Mouse (Mus musculus): ENCODE measurements around the gene Plekhg6.

Gene Plekhg6

DNA sequence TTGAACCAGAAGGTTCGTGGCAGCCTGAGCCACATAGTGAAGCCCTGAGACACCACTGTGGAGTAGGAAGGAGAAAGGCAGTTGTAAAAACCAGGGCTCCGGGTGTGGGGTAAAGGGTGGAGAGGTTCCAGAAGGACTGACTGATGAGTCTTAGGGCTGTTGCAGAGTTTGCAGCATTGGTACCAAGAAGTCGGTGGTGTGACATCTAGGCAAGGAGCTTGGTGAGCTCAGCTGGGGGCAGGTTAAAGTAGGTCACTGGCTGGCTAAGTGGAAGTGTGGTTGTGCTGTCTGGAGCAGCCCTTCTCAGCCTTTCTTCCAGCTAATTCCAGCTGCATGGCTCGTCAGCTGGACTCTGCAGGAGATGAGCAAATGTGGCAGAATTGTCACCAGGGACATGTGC lies 27.8 kb downstream of the Plekhg6 start:
- no peak for DNase-seq

GRCm38 (mm10) chr6:125352046-125352384 lies 28.6 kb downstream of the Plekhg6 start:
- DNase-seq = no peak

GRCm38 (mm10) chr6:125351368-125352045 lies 29.1 kb downstream of the Plekhg6 start:
- DNase-seq = peak in 1 of 2 experiments; percentile 28

DNA sequence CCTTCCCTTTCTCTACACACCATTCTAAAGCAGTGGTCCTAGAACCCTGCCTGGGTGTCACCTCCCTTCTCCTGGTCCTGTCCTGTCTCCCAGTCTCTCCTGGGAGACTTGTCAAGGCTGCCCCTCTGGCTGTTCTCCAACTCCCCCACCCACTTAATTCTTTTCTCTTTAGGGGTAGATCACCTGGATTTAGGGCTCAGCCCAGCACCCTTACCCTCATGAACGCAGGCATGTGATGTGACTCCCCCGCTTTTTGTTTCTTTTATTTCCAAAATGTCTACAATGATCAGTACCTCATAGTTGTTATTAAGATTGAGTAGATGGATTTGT lies 29.6 kb downstream of the Plekhg6 start:
- DNase-seq = no peak

DNA sequence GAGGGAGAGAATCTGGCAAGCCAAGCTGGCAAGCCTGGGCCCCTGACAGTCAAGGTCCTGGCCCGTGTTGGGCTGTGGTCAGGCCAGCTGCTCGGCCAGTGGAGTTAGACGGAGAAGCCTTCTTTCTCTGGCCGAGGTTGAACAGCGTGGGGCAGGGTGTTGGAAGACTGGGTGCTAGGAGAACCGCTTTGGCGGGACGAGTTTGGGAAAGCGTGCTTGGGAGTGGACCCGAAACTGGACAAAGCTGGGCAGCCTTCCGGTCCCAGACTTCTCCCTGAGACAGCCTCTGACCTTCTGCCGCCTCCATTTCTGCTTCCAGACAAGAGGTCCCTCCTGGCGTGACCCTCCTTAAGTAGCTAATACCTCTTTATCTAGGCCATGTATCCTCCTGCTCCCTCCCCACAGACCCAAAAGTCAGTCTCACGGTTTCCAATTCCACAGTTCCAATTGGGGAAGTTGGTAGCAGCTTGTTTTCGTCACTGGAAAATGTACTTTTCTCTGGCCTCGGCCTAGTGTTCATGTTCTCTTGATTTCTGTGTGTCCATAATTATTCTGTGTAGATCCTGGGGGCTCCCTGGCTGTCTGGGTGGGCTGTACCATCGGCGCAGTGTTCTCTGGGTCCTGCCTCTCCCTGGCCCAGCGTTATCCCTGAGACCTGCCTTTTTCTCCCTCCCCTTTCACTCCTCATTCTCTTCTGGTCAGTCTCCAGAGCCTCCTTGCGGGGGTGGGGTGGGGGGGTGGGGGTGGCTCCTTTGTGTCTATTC lies 30.2 kb downstream of the Plekhg6 start:
- peak in 1 of 2 experiments; percentile 63 for DNase-seq

- DNase-seq = peak; percentile 57
These were observed 30.9 kb downstream of the Plekhg6 start for GRCm38 (mm10) chr6:125349575-125350230.

DNA sequence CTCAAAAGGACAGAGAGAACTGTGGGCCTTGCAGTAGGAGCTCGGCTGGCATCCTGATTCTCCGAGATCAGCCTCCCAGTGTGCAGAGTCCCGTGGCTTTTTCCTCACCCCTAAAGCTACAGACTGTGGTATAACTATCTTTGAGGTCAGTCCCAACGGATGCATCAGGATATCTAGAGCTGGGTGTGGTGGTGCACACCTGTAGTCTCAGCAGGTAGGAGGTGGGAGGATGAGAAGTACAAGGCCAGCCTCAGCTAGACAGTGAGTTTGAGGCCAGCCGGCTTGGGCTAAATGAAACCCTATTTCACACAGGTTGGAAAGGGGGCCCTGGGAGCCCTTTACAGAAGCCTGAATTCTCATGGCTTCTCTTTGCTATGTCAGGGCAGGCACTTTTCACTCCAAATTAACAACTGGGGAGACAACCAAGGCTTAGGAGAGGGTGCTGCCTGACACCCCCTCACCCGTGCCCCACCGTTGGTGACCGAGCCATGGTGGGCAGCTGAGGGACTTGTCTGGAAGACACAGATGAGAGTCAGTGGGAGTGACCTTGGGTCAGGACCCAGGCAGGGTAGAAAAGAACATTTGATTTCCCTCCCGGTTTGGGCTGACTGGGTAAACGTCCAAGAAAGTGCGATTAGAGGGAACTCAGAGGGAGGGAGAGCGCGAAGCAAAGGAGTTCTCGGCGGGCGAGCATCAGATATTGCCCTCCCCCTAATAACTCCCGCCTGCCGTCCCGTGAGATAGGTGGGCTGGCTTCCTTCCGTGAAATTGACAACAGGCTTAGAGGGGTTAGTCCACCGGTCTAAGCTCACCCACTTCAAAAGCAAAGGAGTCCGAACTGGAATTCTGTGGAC lies 31.6 kb downstream of the Plekhg6 start, which contains the start of gene Tnfrsf1a:
Tnfrsf1a (plus strand) TSS at position 642 of the 854 bp plus-strand sequence.
- DNase-seq = no peak

DNA sequence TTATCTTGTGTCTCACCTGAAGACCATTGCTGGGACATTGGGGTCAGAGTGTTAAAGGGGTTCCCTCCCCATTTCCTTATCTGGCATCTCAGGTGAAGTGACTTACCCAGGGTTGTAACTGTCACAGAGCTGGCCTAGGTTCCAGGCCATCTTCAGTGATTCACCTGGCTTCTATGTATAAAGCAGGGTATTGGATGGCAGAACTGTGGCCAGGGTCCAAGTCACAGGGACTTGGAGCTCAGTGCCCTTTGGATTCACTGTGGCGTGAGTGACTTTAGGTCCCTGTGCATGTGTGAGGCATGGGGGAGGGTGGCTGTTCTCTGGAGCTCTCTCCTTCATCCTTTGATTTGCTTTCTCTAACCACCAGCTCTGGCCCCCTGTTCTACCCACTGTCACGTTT lies 34.6 kb downstream of the Plekhg6 start:
- DNase-seq = no peak

GRCm38 (mm10) chr6:125345625-125346024 lies 35.0 kb downstream of the Plekhg6 start:
- DNase-seq = no peak

DNA sequence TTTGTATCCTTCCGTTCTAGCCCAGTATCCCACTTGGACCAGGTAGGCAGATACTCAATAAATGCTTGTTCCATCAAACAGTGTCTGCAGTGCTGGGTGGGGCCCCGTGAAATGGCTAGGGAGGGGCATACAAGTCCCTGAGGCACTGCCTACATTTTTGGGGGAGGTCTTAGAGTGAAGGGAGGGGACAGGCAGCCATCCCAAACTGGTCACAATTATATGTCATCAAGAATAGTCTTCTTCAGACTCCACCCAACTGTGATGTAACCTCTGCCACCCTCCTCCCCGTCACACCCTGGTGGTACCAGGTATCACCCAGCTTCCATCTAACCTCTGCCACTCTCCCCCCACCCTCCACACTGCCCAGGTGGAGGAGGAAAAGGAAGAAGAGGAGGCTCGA lies 35.7 kb downstream of the Plekhg6 start:
- DNase-seq = no peak

DNA sequence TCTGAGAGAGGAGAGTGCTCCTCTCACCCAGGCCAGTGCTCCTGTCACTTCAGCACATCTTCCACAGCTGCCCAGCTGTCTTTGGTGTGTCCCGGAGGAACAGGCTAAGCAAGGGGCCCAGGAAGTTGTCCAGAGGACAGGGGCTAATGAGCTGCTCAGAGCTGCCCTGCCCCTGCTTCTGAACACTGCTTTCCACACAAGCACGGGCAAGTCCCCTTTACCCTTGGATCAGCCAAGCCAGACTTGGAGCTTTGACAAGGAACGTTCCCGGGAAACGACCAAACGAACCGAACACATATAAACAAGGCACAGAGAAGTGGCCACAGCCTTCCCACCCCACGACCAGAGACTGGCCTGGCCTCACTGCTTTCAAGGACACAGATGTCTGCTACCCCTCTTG lies 36.5 kb downstream of the Plekhg6 start:
- DNase-seq = peak in 1 of 2 experiments; percentile 27

- DNase-seq = no peak
These were observed 38.4 kb downstream of the Plekhg6 start for GRCm38 (mm10) chr6:125342198-125342597.

- no peak for DNase-seq
These were observed 40.3 kb downstream of the Plekhg6 start for GRCm38 (mm10) chr6:125340244-125340643.

GRCm38 (mm10) chr6:125338791-125339660 lies 41.6 kb downstream of the Plekhg6 start:
- no peak for DNase-seq

DNA sequence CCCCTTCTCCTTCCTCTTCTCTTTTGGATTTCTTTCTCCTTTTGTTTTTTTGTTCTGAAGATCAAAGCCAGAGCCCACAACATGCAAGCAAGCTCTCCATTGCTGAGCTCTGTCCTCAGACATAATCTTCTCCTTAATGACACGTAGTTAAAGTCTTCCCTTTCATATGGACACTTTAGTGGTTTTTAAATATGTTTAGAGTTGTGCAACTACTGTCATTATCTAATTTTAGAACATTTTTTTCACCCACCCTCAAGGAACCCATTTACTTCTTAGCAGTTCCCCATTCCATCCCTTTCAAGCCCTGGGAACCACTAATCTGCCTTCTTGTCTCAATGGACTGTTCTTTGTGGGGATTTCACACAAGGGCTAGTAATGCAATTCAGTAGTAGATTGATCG lies 46.2 kb downstream of the Plekhg6 start:
- DNase-seq = no peak

DNA sequence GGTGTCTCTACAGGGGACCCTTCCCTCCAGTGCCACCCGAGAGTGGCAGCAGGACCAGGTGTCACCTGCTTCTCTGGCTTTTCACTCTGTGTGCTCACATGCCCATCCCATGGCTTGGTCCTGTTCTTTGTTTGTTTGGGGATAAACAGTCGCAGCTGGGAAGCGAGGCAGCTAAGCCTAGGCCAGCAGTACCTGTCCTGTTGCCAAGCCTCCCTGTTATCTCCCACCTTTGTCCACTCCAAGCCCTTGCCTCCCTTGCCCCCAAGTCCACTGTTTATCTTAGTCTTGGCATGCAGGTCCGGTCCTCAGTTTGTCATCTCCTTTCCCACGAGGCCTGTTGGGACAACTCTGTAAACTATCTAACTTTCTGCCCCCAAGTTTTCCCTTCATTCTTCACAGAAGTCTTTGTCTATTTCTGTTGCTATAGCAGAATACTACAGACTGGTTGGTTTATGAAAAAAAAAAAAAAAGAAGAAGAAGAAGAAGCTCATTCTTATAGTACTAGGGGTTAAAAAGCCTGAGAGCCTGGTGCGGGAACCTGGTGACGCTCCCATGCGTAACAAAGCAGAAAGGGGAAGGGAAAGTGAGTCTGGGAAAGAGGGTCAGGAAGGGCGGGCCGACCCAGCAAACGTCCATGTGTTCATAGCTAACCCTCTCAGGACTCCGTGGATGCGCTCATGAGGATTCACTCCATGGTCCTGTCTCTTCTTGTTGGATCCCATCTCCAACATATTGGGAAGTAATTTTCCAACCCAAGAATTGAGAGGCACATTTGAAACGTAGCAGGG lies 47.3 kb downstream of the Plekhg6 start:
- DNase-seq = no peak

GRCm38 (mm10) chr6:125330626-125331326 lies 49.8 kb downstream of the Plekhg6 start:
- peak; percentile 73 to 80 for DNase-seq

DNA sequence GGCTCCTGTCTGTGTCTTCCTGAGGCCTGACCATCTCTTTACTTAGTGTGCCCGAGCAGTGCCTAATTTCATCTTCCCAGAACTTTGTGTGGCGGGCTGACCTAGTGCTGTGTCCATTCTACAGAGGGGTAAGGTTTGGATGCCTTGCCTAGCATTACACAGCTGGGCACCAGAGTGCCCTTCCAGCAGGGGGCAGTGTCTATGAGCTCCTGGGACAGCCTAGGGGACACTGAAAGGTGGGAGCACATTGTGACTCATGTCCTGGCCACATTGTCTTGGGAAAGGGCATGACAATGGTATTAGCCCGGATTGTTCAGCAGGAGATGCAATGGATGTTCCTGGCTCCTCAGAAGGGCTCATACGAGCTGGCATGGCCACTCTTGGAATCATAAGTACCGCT lies 52.4 kb downstream of the Plekhg6 start:
- no peak for DNase-seq

DNA sequence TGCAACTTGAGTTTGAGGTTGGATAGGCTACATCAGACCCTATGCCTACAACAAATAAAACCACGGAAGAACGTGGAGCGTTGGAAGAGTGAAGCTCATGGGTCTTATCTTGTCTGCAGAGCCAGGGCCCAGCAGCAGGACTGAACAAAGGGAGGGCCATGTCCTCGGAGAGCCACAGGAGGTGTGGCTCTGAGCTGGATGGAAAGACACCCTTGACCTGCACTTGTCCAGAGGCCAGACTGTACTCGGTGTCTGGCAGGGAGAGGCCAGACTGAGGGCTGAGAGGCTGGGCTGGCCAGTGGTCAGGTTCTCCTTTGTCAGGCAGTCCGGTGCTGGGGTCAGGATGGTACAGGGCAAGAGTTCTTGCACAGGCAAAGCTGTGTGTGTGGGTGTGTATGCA lies 55.3 kb downstream of the Plekhg6 start:
- no peak for DNase-seq

DNA sequence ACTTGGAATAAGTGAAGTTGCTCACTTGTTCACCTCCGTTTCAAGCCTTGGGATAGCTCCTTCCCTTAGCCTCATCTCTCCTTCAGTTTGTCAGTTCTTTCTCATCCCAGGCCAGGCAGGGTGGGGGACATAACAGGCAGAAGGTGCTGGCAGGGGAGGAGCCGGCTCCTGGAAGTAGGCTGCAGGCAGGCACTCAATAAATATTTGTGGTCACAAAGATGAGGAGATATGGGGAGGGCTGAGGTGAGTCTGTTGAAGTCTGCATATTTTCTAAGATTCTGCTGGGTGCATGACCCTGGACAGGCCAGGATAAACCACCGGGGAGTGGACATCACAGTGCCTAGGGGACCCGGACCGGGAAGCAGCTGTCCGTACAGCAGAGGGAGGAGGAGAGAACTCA lies 57.0 kb downstream of the Plekhg6 start:
- DNase-seq = no peak

GRCm38 (mm10) chr6:125322794-125323193 lies 57.8 kb downstream of the Plekhg6 start:
- no peak for DNase-seq
